Mouse (Mus musculus): ENCODE results near the gene Cpne4.

GRCm38 (mm10) chr9:104912686-104913085 lies 365.6 kb downstream of the Cpne4 start:
- TF ChIP-seq GATA1 (IDR thresholded peaks at IDR 0.05; ENCODE audit: borderline replicate concordance, low read length): no peak
- no peak for TF ChIP-seq FLI1 (IDR thresholded peaks at IDR 0.05; ENCODE audit: low read length)

Data from megakaryocyte, embryonic 14.5 days (primary cell).